Mouse (Mus musculus): ENCODE results near the gene Dmwd. TPM values are rescaled to one million over a fixed set of nuclear protein-coding genes. Genes with fewer than 3 reads are reported as not detected.
A peak's percentile ranks its signal among the peaks of the same experiment; 100 is the strongest.

Dmwd gene
- polyA plus RNA-seq, 1 experiment from 2014 or later, result 3.6 TPM

GRCm38 (mm10) chr7:19118028-19118771 lies 42.2 kb downstream of the Dmwd start, which contains the start of gene Gm4969:
Gm4969 (minus strand) TSS chr7:19118368.
- 26% methylated on average over 64 of the region's 64 CpGs for WGBS (ENCODE audit: insufficient replicate concordance)
- no peak within 1 kb of the TSS for H3K9ac ChIP-seq
- peak within 1 kb of the TSS; percentile 76 for H3K4me3 ChIP-seq (replicated peaks)
- peaks cover 26% of the 10 kb centered on the region for H3K27me3 ChIP-seq
- no peaks in the 10 kb centered on the region; the same call in 1 of the 2 replicates for H3K9me3 ChIP-seq (replicated peaks)
- H3K4me2 ChIP-seq, result peak within 1 kb of the TSS; percentile 83
- ATAC-seq (ENCODE audit: insufficient read depth), result no peak
- H3K27ac ChIP-seq (replicated peaks), result no peak within 1 kb of the TSS
- peaks cover 25% of the 10 kb centered on the region for H3K4me1 ChIP-seq (replicated peaks)
- H3K36me3 ChIP-seq (replicated peaks), result no peaks in the 10 kb centered on the region

GRCm38 (mm10) chr7:19119083-19119482 lies 43.1 kb downstream of the Dmwd start:
- ATAC-seq (ENCODE audit: insufficient read depth), result peak; percentile 3
- Histone ChIP-seq H3K9ac (no peak overlapping the region), H3K36me3 (replicated peaks) (no peaks in the 10 kb centered on the region), H3K4me3 (replicated peaks) (peak overlapping the region; percentile 76), H3K27ac (replicated peaks) (no peak overlapping the region), H3K4me1 (replicated peaks) (peaks cover 25% of the 10 kb centered on the region), H3K4me2 (peak overlapping the region; percentile 83), H3K27me3 (peaks cover 19% of the 10 kb centered on the region), H3K9me3 (replicated peaks) (no peaks in the 10 kb centered on the region; the same call in 1 of the 2 replicates)
- WGBS (ENCODE audit: insufficient replicate concordance), result 86% methylated on average over 8 of the region's 8 CpGs

- Histone ChIP-seq H3K4me1 (replicated peaks) (peaks cover 25% of the 10 kb centered on the region), H3K4me2 (peak within 1 kb of the TSS; percentile 83), H3K27me3 (peaks cover 16% of the 10 kb centered on the region), H3K9ac (peak within 1 kb of the TSS; percentile 76), H3K9me3 (replicated peaks) (no peaks in the 10 kb centered on the region; the same call in 1 of the 2 replicates), H3K36me3 (replicated peaks) (no peaks in the 10 kb centered on the region), H3K27ac (replicated peaks) (peak within 1 kb of the TSS; percentile 45; the same call in 1 of the 2 replicates), H3K4me3 (replicated peaks) (peak within 1 kb of the TSS; percentile 76)
- peak; percentile 96 for ATAC-seq (ENCODE audit: insufficient read depth)
- WGBS (ENCODE audit: insufficient replicate concordance), result under 1% methylated on average over 34 of the region's 34 CpGs
These were observed 43.8 kb downstream of the Dmwd start, which contains the start of gene Fbxo46 for GRCm38 (mm10) chr7:19119631-19120429. Fbxo46 (plus strand) TSS chr7:19119859.

- no peak for ATAC-seq (ENCODE audit: insufficient read depth)
- 77% methylated on average over 4 of the region's 4 CpGs for WGBS (ENCODE audit: insufficient replicate concordance)
- no peak overlapping the region for H3K9ac ChIP-seq
- H3K9me3 ChIP-seq (replicated peaks), result no peaks in the 10 kb centered on the region; the same call in 1 of the 2 replicates
- no peak overlapping the region for H3K4me2 ChIP-seq
- no peaks in the 10 kb centered on the region for H3K36me3 ChIP-seq (replicated peaks)
- no peak overlapping the region for H3K27ac ChIP-seq (replicated peaks)
- no peak overlapping the region for H3K4me3 ChIP-seq (replicated peaks)
- H3K4me1 ChIP-seq (replicated peaks), result peaks cover 25% of the 10 kb centered on the region
- H3K27me3 ChIP-seq, result peaks cover 16% of the 10 kb centered on the region
These were observed 45.7 kb downstream of the Dmwd start for GRCm38 (mm10) chr7:19121686-19122085.

GRCm38 (mm10) chr7:19124713-19125112 lies 48.7 kb downstream of the Dmwd start:
- Histone ChIP-seq H3K9me3 (replicated peaks) (no peaks in the 10 kb centered on the region), H3K27ac (replicated peaks) (no peak overlapping the region), H3K27me3 (no peaks in the 10 kb centered on the region), H3K9ac (no peak overlapping the region), H3K4me2 (no peak overlapping the region), H3K36me3 (replicated peaks) (0 out of 2 replicates have a peak, but pooled peaks cover 3% of the 10 kb centered on the region), H3K4me3 (replicated peaks) (no peak overlapping the region), H3K4me1 (replicated peaks) (peaks cover 17% of the 10 kb centered on the region)
- ATAC-seq (ENCODE audit: insufficient read depth), result no peak
- WGBS (ENCODE audit: insufficient replicate concordance), result 81% methylated on average over 6 of the region's 6 CpGs

GRCm38 (mm10) chr7:19127744-19128143 lies 51.7 kb downstream of the Dmwd start:
- Histone ChIP-seq H3K27ac (replicated peaks) (no peak overlapping the region), H3K4me1 (replicated peaks) (peaks cover 16% of the 10 kb centered on the region), H3K9me3 (replicated peaks) (no peaks in the 10 kb centered on the region), H3K27me3 (no peaks in the 10 kb centered on the region), H3K4me2 (no peak overlapping the region), H3K4me3 (replicated peaks) (no peak overlapping the region), H3K36me3 (replicated peaks) (0 out of 2 replicates have a peak, but pooled peaks cover 3% of the 10 kb centered on the region), H3K9ac (no peak overlapping the region)
- no peak for ATAC-seq (ENCODE audit: insufficient read depth)
- 81% methylated on average over 5 of the region's 5 CpGs for WGBS (ENCODE audit: insufficient replicate concordance)

GRCm38 (mm10) chr7:19129396-19129795 lies 53.4 kb downstream of the Dmwd start:
- H3K9me3 ChIP-seq (replicated peaks), result no peaks in the 10 kb centered on the region

GRCm38 (mm10) chr7:19130657-19131056 lies 54.6 kb downstream of the Dmwd start:
- peak overlapping the region; percentile 51; the same call in 1 of the 2 replicates for H3K27ac ChIP-seq (replicated peaks)
- peaks cover 19% of the 10 kb centered on the region for H3K36me3 ChIP-seq (replicated peaks)
- no peak overlapping the region for H3K4me3 ChIP-seq (replicated peaks)
- H3K9ac ChIP-seq, result no peak overlapping the region
- peak overlapping the region; percentile 78 for H3K4me2 ChIP-seq
- no peaks in the 10 kb centered on the region for H3K9me3 ChIP-seq (replicated peaks)
- peaks cover 16% of the 10 kb centered on the region for H3K4me1 ChIP-seq (replicated peaks)
- WGBS (ENCODE audit: insufficient replicate concordance), result 36% methylated on average over 4 of the region's 4 CpGs
- no peak for ATAC-seq (ENCODE audit: insufficient read depth)
- H3K27me3 ChIP-seq, result no peaks in the 10 kb centered on the region

More at GRCm38 (mm10) chr7:19129396-19129795, 53.4 kb downstream of the Dmwd start:
- Histone ChIP-seq H3K4me3 (replicated peaks) (no peak overlapping the region), H3K9ac (no peak overlapping the region), H3K4me2 (no peak overlapping the region), H3K27me3 (no peaks in the 10 kb centered on the region), H3K27ac (replicated peaks) (no peak overlapping the region), H3K36me3 (replicated peaks) (peaks cover 8% of the 10 kb centered on the region; the same call in 1 of the 2 replicates), H3K4me1 (replicated peaks) (peaks cover 16% of the 10 kb centered on the region)
- ATAC-seq (ENCODE audit: insufficient read depth), result no peak
- WGBS (ENCODE audit: insufficient replicate concordance), result 83% methylated on average over 5 of the region's 5 CpGs

- Histone ChIP-seq H3K36me3 (replicated peaks) (peaks cover 26% of the 10 kb centered on the region), H3K27ac (replicated peaks) (peak overlapping the region; percentile 51), H3K4me2 (peak overlapping the region; percentile 78), H3K9ac (peak overlapping the region; percentile 17), H3K9me3 (replicated peaks) (no peaks in the 10 kb centered on the region), H3K27me3 (no peaks in the 10 kb centered on the region), H3K4me1 (replicated peaks) (peaks cover 16% of the 10 kb centered on the region), H3K4me3 (replicated peaks) (peak overlapping the region; percentile 52)
- WGBS (ENCODE audit: insufficient replicate concordance), result under 1% methylated on average over 39 of the region's 39 CpGs
- peak; percentile 96 for ATAC-seq (ENCODE audit: insufficient read depth)
These were observed 55.4 kb downstream of the Dmwd start for GRCm38 (mm10) chr7:19131324-19131848.

Data from liver, embryonic 15.5 days (tissue).